Mouse (Mus musculus): ENCODE data around the gene Rps19bp1.

The Rps19bp1 gene

GRCm38 (mm10) chr15:80256656-80257601 lies 7.2 kb downstream of the Rps19bp1 start:
- DNase-seq, result no peak

DNA sequence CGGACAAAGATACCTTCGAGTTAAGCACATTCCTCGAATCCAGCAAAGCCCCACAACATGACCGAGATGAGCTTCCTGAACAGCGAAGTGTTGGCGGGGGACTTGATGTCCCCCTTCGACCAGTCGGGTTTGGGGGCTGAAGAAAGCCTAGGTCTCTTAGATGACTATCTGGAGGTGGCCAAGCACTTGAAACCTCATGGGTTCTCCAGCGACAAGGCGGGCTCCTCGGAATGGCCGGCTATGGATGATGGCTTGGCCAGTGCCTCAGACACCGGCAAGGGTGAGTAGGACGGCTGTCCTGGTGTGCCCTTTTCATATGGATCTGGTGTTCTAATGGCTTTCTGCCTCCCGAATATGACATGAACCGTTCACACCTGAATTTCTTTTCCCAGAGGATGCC lies 7.9 kb downstream of the Rps19bp1 start:
- no peak for DNase-seq

DNA sequence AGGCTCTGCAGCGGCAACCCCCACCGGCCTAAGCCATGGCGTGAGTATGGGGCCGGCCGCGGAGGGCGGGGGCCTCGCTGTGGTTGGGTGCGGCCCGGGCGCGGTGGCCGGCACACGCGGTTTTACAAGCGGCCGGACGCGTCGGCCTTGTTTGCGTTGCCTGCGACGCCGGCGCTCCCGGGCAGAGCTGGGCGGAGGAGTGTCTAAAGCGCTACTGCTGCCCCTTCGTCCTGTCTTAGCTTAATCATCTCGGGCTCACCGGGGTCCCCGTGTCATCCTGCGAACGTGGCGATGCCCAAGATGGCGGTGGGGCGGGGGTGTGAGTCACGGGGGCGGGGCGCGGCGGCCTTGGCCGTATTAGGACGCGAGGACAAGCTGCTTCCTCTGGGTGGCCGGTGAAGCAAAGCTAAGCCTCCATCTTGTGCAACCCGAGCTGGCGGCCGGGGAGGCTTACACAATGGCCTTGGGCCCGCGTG lies 8.4 kb downstream of the Rps19bp1 start:
- DNase-seq, result peak; percentile 82

- DNase-seq, result peak; percentile 99
These were observed 9.1 kb downstream of the Rps19bp1 start, which contains the start of gene Atf4 for GRCm38 (mm10) chr15:80254847-80255645. Gene Atf4 (plus strand): TSS chr15:80255184.

- DNase-seq, result peak; percentile 59
These were observed 9.9 kb downstream of the Rps19bp1 start for GRCm38 (mm10) chr15:80254207-80254606.

- no peak for DNase-seq
These were observed 10.6 kb downstream of the Rps19bp1 start for GRCm38 (mm10) chr15:80253530-80253929.

- DNase-seq, result no peak
These were observed 13.5 kb downstream of the Rps19bp1 start for GRCm38 (mm10) chr15:80250586-80250985.

- no peak for DNase-seq
These were observed 14.4 kb downstream of the Rps19bp1 start for GRCm38 (mm10) chr15:80249672-80250071.

GRCm38 (mm10) chr15:80248596-80248995 lies 15.5 kb downstream of the Rps19bp1 start:
- DNase-seq, result no peak

- DNase-seq, result no peak
These were observed 16.0 kb downstream of the Rps19bp1 start for GRCm38 (mm10) chr15:80248135-80248534.

- DNase-seq, result no peak
These were observed 28.6 kb downstream of the Rps19bp1 start, which contains the start of gene AC140267.1 for GRCm38 (mm10) chr15:80235535-80235934. Gene AC140267.1 (plus strand): TSS chr15:80235835.

DNA sequence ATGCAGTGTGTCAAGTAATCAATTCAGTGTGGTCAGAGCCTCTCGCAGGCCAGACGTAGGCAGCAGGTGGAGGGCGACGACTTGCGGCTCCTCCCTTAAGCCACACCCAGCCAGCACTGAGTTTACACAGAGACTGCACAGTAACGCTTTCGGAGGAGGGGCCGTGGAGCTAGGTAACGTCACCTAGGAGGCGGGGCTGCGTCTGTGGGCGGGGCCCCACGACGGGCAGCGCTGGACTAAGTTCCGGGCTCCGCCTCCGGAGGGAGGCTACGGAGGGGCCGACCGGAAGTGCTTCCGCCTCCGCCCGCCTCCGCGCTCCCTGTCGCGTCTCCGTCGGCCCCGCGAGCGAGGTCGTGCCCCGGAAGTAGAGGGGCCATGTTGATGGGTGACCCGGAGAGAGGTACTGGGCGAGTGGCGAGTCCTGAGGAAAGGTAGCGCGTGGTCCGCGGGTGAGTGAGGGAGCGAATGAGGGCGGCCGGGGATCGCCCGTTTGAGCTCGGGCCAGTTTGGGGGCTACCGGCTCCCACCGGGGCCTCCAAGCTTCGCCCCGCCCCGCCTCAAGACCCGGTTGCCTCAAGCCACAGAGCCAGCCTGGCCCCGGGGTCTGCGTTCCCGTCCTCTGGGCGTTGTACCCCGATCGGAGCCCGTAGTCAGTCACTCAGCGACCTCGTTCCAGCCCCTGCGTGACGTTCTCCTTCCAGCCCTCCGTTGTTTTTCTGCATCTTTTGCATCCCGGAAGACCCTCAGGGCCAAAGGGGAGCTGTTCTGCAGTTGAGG lies 30.2 kb downstream of the Rps19bp1 start, which contains the start of gene Mief1:
Gene Mief1 (plus strand): TSS at position 286 of the 777 bp plus-strand sequence.
- DNase-seq, result peak; percentile 99

GRCm38 (mm10) chr15:80233053-80233452 lies 31.1 kb downstream of the Rps19bp1 start:
- DNase-seq, result peak; percentile 26

GRCm38 (mm10) chr15:80232331-80232730 lies 31.8 kb downstream of the Rps19bp1 start:
- no peak for DNase-seq

DNA sequence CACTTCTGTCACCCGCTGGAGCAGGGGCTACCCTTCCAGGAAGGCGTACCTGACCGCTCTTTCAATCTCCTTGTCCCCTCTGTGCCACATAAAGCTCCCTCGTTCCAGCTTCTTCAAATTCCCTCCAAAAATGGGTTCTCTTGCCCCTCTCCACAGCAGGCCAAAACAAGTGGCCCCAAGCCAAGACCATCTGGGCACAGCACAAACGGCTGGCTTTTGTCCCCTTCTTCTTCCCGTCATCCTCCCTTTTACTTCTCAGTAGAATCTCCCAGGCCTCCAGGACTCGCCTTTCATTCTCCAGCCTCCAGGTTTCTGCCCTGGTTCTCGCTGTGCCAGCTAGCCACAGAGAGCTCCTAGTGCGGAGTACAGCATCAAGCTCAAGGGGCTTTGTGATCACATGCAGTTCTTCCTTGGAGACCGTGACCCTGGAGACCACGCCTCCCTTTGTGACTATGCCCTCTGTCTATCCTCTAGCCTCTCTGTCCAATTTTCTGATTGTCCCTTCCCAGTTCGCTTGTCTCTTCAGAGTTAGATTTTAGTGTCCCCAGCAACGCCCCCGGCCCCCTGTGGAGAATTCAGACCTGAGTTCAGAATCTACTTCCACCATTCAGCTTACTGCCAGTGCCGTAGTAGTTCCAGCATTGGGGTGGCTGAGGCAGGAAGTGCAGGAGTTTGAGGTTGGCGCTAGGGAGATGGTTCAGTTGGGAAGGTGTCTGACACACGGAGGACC lies 35.9 kb downstream of the Rps19bp1 start:
- no peak for DNase-seq

- peak; percentile 81 for DNase-seq
These were observed 38.3 kb downstream of the Rps19bp1 start for GRCm38 (mm10) chr15:80225796-80226195.

DNA sequence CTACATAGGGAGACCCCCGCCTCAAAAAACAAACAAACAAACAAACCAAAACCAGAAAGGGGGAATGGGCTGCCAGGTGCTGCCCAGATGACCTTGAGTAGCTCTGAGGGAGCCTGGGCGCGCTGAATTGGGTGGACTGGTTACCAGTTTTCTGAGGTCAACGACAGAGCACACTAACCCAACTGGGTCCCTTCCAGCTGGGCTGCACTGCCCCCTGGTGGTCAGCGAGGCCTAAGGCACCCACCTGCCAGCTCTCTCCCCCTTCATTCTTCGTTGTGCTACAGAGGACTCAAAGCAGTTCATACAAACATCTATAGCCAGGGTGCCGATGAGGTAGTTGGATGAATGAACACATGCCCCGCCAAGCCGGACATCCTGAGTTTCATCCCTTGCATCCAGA lies 38.9 kb downstream of the Rps19bp1 start:
- peak; percentile 80 for DNase-seq

DNA sequence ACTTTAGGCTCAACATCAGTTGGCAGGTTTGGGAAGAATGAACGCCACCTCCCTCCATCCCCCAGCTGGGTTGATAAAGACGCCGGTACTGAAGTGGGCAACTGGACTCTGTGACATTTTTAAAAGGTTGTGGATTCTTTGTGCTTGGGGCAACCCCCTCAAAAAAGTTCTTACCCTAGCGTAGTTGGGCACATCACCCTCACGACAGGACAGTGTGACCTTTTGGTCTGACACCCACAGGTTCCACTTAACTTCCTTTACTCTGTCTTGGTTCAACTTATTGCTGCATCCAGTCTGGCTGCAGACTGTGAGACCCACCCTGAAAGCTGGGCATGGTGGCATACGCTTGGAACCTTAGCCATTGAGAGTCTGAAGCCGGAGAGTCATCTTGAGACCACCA lies 40.4 kb downstream of the Rps19bp1 start:
- no peak for DNase-seq

DNA sequence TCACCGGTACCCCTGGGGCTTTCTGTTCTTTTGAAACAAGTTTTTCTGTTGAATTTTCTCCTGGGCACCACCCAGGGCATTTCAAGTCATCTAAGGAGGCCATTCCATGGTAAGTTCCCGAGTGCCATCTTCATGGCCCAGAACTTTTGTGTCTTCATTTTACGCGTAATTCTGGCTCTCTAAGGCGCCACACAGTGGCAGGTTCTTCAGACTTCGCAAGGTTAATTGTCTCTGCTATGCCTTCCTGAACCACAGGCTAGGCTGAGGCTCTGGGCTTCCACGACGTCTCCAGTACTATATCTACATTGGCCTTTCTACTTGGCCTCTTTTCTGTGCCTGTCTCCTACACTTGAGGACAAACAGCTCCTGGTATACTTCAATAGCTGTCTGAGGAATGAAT lies 43.1 kb downstream of the Rps19bp1 start:
- no peak for DNase-seq

- no peak for DNase-seq
These were observed 44.1 kb downstream of the Rps19bp1 start for GRCm38 (mm10) chr15:80219705-80220657.

DNA sequence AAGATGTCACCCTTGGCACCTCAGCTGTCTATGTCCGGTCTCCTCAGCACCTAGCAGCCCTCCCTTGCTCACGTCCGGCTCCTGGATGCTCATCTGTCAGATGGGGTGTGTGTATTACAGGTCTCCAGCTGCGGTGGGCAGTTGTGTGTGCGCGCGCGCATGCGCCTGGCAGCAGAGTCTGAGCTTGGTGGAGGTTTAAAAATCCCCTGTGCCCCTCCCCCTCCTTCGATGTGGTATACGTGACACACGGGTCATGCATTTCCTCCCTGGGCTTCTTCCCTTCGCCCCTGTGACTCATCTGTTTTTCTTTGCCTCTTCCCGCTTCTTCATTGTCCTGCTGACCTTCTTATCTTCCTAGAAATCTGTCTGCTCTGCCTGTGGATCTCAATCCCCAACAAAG lies 44.9 kb downstream of the Rps19bp1 start:
- DNase-seq, result no peak

All from kidney, adult 9 months (tissue).